Mouse (Mus musculus) G1E-ER4 (cell line): ENCODE measurements around the gene Tmem59. TPM values are rescaled to one million over a fixed set of nuclear protein-coding genes. Genes with fewer than 3 reads are reported as not detected.

Experiments
- GATA1 ChIP-seq: IDR thresholded peaks from one replicate; pipeline ENCODE4 v1.8.0; 2012; ENCODE audit warnings: low read length, inconsistent platforms
- polyA plus RNA-seq: library from polyadenylated mRNA; stranded (reverse); fragments of >175 nt; gene quantifications from 2 replicates; pipeline ENCODE4 v1.2.3, GENCODE M21; 2012

Gene Tmem59
- polyA plus RNA-seq, 1 experiment: 158 TPM

GRCm38 (mm10) chr4:107248061-107248460 lies 69.9 kb downstream of the Tmem59 start:
- no peak for TF ChIP-seq GATA1

- no peak for TF ChIP-seq GATA1
Observed at GRCm38 (mm10) chr4:107249471-107249870, 71.3 kb downstream of the Tmem59 start.

GRCm38 (mm10) chr4:107250494-107250893 lies 72.3 kb downstream of the Tmem59 start:
- no peak for TF ChIP-seq GATA1

Other genes with a start within 250 kb of the Tmem59 start
- 52.5 and 69.3 TPM in 2 replicates for gene Mrpl37, start 111.5 kb upstream of the Tmem59 start, polyA plus RNA-seq
- gene Cyb5rl, start 111.4 kb upstream of the Tmem59 start, polyA plus RNA-seq: 7.3 and 8.7 TPM in 2 replicates
- gene Cdcp2, start 81.5 kb upstream of the Tmem59 start, polyA plus RNA-seq: not detected in 2 replicates
- 11.8 and 22.3 TPM in 2 replicates for gene Tceanc2, start 717 bp downstream of the Tmem59 start, polyA plus RNA-seq
- not detected in 2 replicates for gene Ldlrad1, start 30.8 kb downstream of the Tmem59 start, polyA plus RNA-seq
- 12.4 and 14.1 TPM in 2 replicates for gene Lrrc42, start 75.1 kb downstream of the Tmem59 start, polyA plus RNA-seq
- 5.4 and 9.6 TPM in 2 replicates for gene Hspb11, start 75.2 kb downstream of the Tmem59 start, polyA plus RNA-seq
- gene Dio1, start 128.8 kb downstream of the Tmem59 start, polyA plus RNA-seq: not detected in 2 replicates
- 10.5 and 15.8 TPM in 2 replicates for gene Yipf1, start 136.0 kb downstream of the Tmem59 start, polyA plus RNA-seq
- 9.3 and 12.9 TPM in 2 replicates for gene Ndc1, start 189.4 kb downstream of the Tmem59 start, polyA plus RNA-seq